Mouse (Mus musculus): ENCODE data around the gene Olfr1302. TPM values are rescaled to one million over a fixed set of nuclear protein-coding genes. Genes with fewer than 3 reads are reported as not detected.

The Olfr1302 gene
- total and polyA plus RNA-seq, 3 experiments, result not detected

Other genes starting within 250 kb of the Olfr1302 start
- not detected in 2 replicates for gene Olfr1294, start 237.1 kb upstream of the Olfr1302 start, total RNA-seq (2012; rRNA removed)
- not detected for gene Olfr1294, start 237.1 kb upstream of the Olfr1302 start, polyA plus RNA-seq (2012; ENCODE audit: insufficient read depth in 1 of 2, insufficient read length in 2 of 2, low read depth in 1 of 2, low replicate concordance in 2 of 2, missing spikeins in 1 of 2)
- not detected in 2 replicates for gene Olfr1295, start 207.7 kb upstream of the Olfr1302 start, total RNA-seq (2012; rRNA removed)
- gene Olfr1295, start 207.7 kb upstream of the Olfr1302 start, polyA plus RNA-seq (2012; ENCODE audit: insufficient read depth in 1 of 2, insufficient read length in 2 of 2, low read depth in 1 of 2, low replicate concordance in 2 of 2, missing spikeins in 1 of 2), result not detected
- gene Olfr1297, start 150.9 kb upstream of the Olfr1302 start, total RNA-seq (2012; rRNA removed), result not detected in 2 replicates
- gene Olfr1297, start 150.9 kb upstream of the Olfr1302 start, polyA plus RNA-seq (2012; ENCODE audit: insufficient read depth in 1 of 2, insufficient read length in 2 of 2, low read depth in 1 of 2, low replicate concordance in 2 of 2, missing spikeins in 1 of 2), result not detected
- gene Olfr1298, start 128.2 kb upstream of the Olfr1302 start, total RNA-seq (2012; rRNA removed), result not detected in 2 replicates
- gene Olfr1298, start 128.2 kb upstream of the Olfr1302 start, polyA plus RNA-seq (2012; ENCODE audit: insufficient read depth in 1 of 2, insufficient read length in 2 of 2, low read depth in 1 of 2, low replicate concordance in 2 of 2, missing spikeins in 1 of 2), result not detected
- not detected in 2 replicates for gene Olfr1299, start 116.0 kb upstream of the Olfr1302 start, total RNA-seq (2012; rRNA removed)
- gene Olfr1299, start 116.0 kb upstream of the Olfr1302 start, polyA plus RNA-seq (2012; ENCODE audit: insufficient read depth in 1 of 2, insufficient read length in 2 of 2, low read depth in 1 of 2, low replicate concordance in 2 of 2, missing spikeins in 1 of 2), result not detected
- not detected in 2 replicates for gene Olfr1301, start 26.4 kb upstream of the Olfr1302 start, total RNA-seq (2012; rRNA removed)
- not detected for gene Olfr1301, start 26.4 kb upstream of the Olfr1302 start, polyA plus RNA-seq (2012; ENCODE audit: insufficient read depth in 1 of 2, insufficient read length in 2 of 2, low read depth in 1 of 2, low replicate concordance in 2 of 2, missing spikeins in 1 of 2)
- gene Olfr1303, start 42.9 kb downstream of the Olfr1302 start, total RNA-seq (2012; rRNA removed), result not detected in 2 replicates
- under 1 TPM in 1 of 2 experiments, not detected in 1; 0.03 TPM for gene Olfr1303, start 42.9 kb downstream of the Olfr1302 start, polyA plus RNA-seq (2012; ENCODE audit: insufficient read depth in 1 of 2, insufficient read length in 2 of 2, low read depth in 1 of 2, low replicate concordance in 2 of 2, missing spikeins in 1 of 2)
- gene Olfr1305, start 99.7 kb downstream of the Olfr1302 start, total RNA-seq (2012; rRNA removed), result not detected in 2 replicates
- gene Olfr1305, start 99.7 kb downstream of the Olfr1302 start, polyA plus RNA-seq (2012; ENCODE audit: insufficient read depth in 1 of 2, insufficient read length in 2 of 2, low read depth in 1 of 2, low replicate concordance in 2 of 2, missing spikeins in 1 of 2), result not detected
- not detected in 2 replicates for gene Olfr1306, start 138.8 kb downstream of the Olfr1302 start, total RNA-seq (2012; rRNA removed)
- not detected for gene Olfr1306, start 138.8 kb downstream of the Olfr1302 start, polyA plus RNA-seq (2012; ENCODE audit: insufficient read depth in 1 of 2, insufficient read length in 2 of 2, low read depth in 1 of 2, low replicate concordance in 2 of 2, missing spikeins in 1 of 2)
- not detected in 2 replicates for gene Olfr1307, start 172.0 kb downstream of the Olfr1302 start, total RNA-seq (2012; rRNA removed)
- under 1 TPM in 1 of 2 experiments, not detected in 1; under 0.01 TPM for gene Olfr1307, start 172.0 kb downstream of the Olfr1302 start, polyA plus RNA-seq (2012; ENCODE audit: insufficient read depth in 1 of 2, insufficient read length in 2 of 2, low read depth in 1 of 2, low replicate concordance in 2 of 2, missing spikeins in 1 of 2)
- gene Olfr1308, start 187.5 kb downstream of the Olfr1302 start, total RNA-seq (2012; rRNA removed), result not detected in 2 replicates
- not detected for gene Olfr1308, start 187.5 kb downstream of the Olfr1302 start, polyA plus RNA-seq (2012; ENCODE audit: insufficient read depth in 1 of 2, insufficient read length in 2 of 2, low read depth in 1 of 2, low replicate concordance in 2 of 2, missing spikeins in 1 of 2)
- not detected in 2 replicates for gene Olfr1309, start 212.9 kb downstream of the Olfr1302 start, total RNA-seq (2012; rRNA removed)
- not detected for gene Olfr1309, start 212.9 kb downstream of the Olfr1302 start, polyA plus RNA-seq (2012; ENCODE audit: insufficient read depth in 1 of 2, insufficient read length in 2 of 2, low read depth in 1 of 2, low replicate concordance in 2 of 2, missing spikeins in 1 of 2)
- gene Olfr1310, start 235.3 kb downstream of the Olfr1302 start, total RNA-seq (2012; rRNA removed), result not detected in 2 replicates
- gene Olfr1310, start 235.3 kb downstream of the Olfr1302 start, polyA plus RNA-seq (2012; ENCODE audit: insufficient read depth in 1 of 2, insufficient read length in 2 of 2, low read depth in 1 of 2, low replicate concordance in 2 of 2, missing spikeins in 1 of 2), result not detected
- gene Olfr1311, start 247.0 kb downstream of the Olfr1302 start, total RNA-seq (2012; rRNA removed), result not detected in 2 replicates
- not detected for gene Olfr1311, start 247.0 kb downstream of the Olfr1302 start, polyA plus RNA-seq (2012; ENCODE audit: insufficient read depth in 1 of 2, insufficient read length in 2 of 2, low read depth in 1 of 2, low replicate concordance in 2 of 2, missing spikeins in 1 of 2)